Mouse (Mus musculus) ovary, adult 10 weeks (tissue): ENCODE measurements around the gene Ephx4. TPM values are rescaled to one million over a fixed set of nuclear protein-coding genes. Genes with fewer than 3 reads are reported as not detected.

Source experiments
- polyA plus RNA-seq: library from polyadenylated mRNA; stranded (reverse); fragments of 350-450 nt; fragmentation: Illumina TruSeq; extraction: RNeasy Lipid Tissue Mini Kit (QIAGEN cat#74804); gene quantifications from one replicate; pipeline ENCODE4 v1.2.3, GENCODE M21; 2014

Ephx4 gene
- 4.2 TPM for polyA plus RNA-seq

GRCm38 (mm10) chr5:107402436-107402835, at the start of gene Ephx4:
TSS of gene Ephx4 (plus strand) at chr5:107402736.

GRCm38 (mm10) chr5:107431249-107431648, 28.7 kb downstream of the Ephx4 start, which contains the start of gene Lpcat2b:
TSS of gene Lpcat2b (plus strand) at chr5:107431549.

DNA sequence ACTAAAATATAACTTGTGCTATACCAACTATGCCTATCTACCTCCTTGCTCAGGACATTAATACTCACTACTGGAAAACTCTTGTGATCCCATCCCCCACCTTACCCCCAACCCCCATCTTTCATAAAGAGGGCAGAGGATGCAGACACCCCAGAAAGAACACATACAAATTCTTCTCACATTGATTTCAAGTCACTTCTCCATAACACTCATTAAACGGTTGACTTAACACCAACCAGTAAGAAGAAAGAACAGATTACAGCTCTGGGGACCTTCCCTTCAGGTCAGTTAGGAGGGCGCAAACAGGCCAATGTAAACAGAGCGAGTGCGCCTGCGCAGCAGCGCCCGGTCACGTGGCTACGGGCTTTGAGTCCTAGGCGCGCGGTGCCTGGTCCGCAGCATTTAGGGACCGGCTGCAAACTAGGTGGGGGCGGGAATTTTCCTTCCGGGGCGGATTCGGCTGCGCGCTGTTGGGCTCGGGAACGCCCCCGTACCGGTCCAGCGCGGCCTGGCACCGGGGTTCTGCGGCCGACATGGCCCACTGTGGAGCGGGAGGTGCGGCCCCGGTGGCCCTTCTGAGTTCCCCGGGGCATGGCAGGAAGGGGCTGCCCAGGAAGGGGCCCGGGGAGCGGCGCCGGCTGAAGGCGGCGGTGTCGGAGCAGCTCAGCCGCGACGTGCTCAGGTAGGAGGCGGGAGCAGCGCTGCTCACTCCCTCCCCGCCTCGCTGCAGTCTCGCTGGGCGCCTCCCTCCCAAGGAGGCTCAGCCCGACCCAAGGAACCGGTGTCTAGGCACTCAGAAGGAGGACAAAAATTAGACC, 35.1 kb downstream of the Ephx4 start, which contains the start of gene Btbd8:
Btbd8 (plus strand) TSS at position 534 of the 818 bp plus-strand sequence.

Other genes starting within 250 kb of the Ephx4 start
- 114 TPM for gene Tgfbr3, start 113.1 kb upstream of the Ephx4 start, polyA plus RNA-seq
- 19.2 TPM for gene Brdt, start 71.6 kb upstream of the Ephx4 start, polyA plus RNA-seq
- not detected for gene Lpcat2b, start 28.8 kb downstream of the Ephx4 start, polyA plus RNA-seq
- 12.1 TPM for gene Btbd8, start 35.3 kb downstream of the Ephx4 start, polyA plus RNA-seq
- gene Gm42669, start 104.9 kb downstream of the Ephx4 start, polyA plus RNA-seq: not detected
- 1.3 TPM for gene 1700028K03Rik, start 132.0 kb downstream of the Ephx4 start, polyA plus RNA-seq
- gene Rpap2, start 194.6 kb downstream of the Ephx4 start, polyA plus RNA-seq: 36.6 TPM
- 65.1 TPM for gene Glmn, start 195.2 kb downstream of the Ephx4 start, polyA plus RNA-seq